ENCODE assay signal across 20 mouse cellular contexts in the genomic region with DNA sequence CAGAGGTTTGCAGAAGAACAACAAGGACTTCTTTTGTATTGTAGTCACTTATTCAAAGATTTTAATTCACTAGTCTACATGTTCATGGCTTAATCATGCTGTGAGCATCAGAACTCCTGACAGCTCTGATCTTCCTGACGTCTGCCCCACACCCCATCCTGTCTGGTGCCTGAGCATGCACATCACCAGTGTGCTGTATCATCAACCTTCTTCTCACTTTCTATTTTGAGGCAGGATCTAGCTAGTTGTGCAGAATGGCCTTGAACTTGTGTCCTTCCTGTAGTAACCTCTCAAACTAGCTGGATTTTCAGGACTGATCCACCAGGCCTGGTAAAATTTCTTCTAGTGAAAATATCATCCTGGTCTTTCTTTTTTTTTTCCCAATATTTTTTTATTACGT.
A peak's percentile ranks its signal among the peaks of the same experiment; 100 is the strongest.
DNase-seq lines count a peak whose midpoint lies in the region; ATAC-seq and TF ChIP-seq lines count a peak whose summit lies in the region.
"Had no signal": no experiment of that assay in that cellular context is flagged by ENCODE, and none has a peak within 500 bp of the region (broad histone marks: within the 10 kb centered on the region; RNA-seq: fewer than 3 reads in every experiment).

No protein-coding gene starts in this region.

- H3K27ac ChIP-seq in kidney, embryonic 16.5 days (ENCODE audit: low read length), result no peak overlapping the region
- H3K27ac ChIP-seq in heart, postnatal 0 days (ENCODE audit: low read depth), result peak overlapping the region; percentile 30; the same call in 1 of the 2 replicates
- H3K27ac ChIP-seq: forebrain, embryonic 10.5 days; heart, embryonic 15.5 days; hindbrain, postnatal 0 days; midbrain, embryonic 12.5 days; stomach, embryonic 15.5 days had no signal

- no peaks in the 10 kb centered on the region for H3K27me3 ChIP-seq in kidney, embryonic 16.5 days (ENCODE audit: insufficient read depth, low read length)
- no peaks in the 10 kb centered on the region for H3K27me3 ChIP-seq in heart, postnatal 0 days (ENCODE audit: control insufficient read depth, insufficient read depth, low read length)
- H3K27me3 ChIP-seq: heart, embryonic 15.5 days; midbrain, embryonic 12.5 days; stomach, embryonic 15.5 days had no signal

- no peak for TF ChIP-seq CTCF in heart, postnatal 0 days (IDR thresholded peaks at IDR 0.05; ENCODE audit: low read depth)

- H3K36me3 ChIP-seq in kidney, embryonic 16.5 days (ENCODE audit: insufficient read depth, low read length), result no peaks in the 10 kb centered on the region
- H3K36me3 ChIP-seq in heart, postnatal 0 days (replicated peaks; ENCODE audit: control insufficient read depth, insufficient read depth, low read length), result no peaks in the 10 kb centered on the region
- H3K36me3 ChIP-seq: forebrain, embryonic 10.5 days; heart, embryonic 15.5 days; midbrain, embryonic 12.5 days; stomach, embryonic 15.5 days had no signal

- ATAC-seq in kidney, embryonic 16.5 days (ENCODE audit: low FRiP score, low TSS enrichment), result no peak
- no peak for ATAC-seq in heart, postnatal 0 days (ENCODE audit: insufficient read depth, low read depth)
- ATAC-seq: forebrain, embryonic 16.5 days; hindbrain, postnatal 0 days; intestine, embryonic 16.5 days had no signal

- DNase-seq in heart, adult 18-20 months, result peak; percentile 38 to 65
- no peak for DNase-seq in heart, postnatal 25 days (ENCODE audit: low spot score)
- DNase-seq in kidney, adult 9 months, result peak; percentile 34
- no peak for DNase-seq in heart, postnatal 0 days (ENCODE audit: low spot score)
- DNase-seq in kidney, postnatal 25 days, result peak; percentile 16 to 55
- DNase-seq in left cerebral cortex, postnatal 36 days (ENCODE audit: low spot score in 2 of 2), result no peak
- DNase-seq: cerebellum, adult 18-20 months; cerebellum, postnatal 14 days; lung, adult 18-20 months; lung, postnatal 10 days; thymus, postnatal 25 days had no signal

- no peaks in the 10 kb centered on the region for H3K4me1 ChIP-seq in kidney, embryonic 16.5 days (ENCODE audit: insufficient read depth, low read length)
- no peaks in the 10 kb centered on the region for H3K4me1 ChIP-seq in heart, postnatal 0 days (ENCODE audit: control insufficient read depth, insufficient read depth)
- H3K4me1 ChIP-seq: forebrain, embryonic 10.5 days; heart, embryonic 15.5 days; midbrain, embryonic 12.5 days; stomach, embryonic 15.5 days had no signal

- H3K9ac ChIP-seq in kidney, embryonic 16.5 days (replicated peaks; ENCODE audit: low read length), result no peak overlapping the region
- no peak overlapping the region for H3K9ac ChIP-seq in heart, postnatal 0 days (replicated peaks; ENCODE audit: low read depth, low read length)
- H3K9ac ChIP-seq: heart, embryonic 15.5 days; midbrain, embryonic 12.5 days; stomach, embryonic 15.5 days had no signal

- WGBS in kidney, embryonic 16.5 days, result 75% methylated on average over 2 of the region's 2 CpGs
- 56% methylated on average over 2 of the region's 2 CpGs for WGBS in heart, postnatal 0 days

- no peak for TF ChIP-seq EP300 in heart, postnatal 0 days (IDR thresholded peaks at IDR 0.05; ENCODE audit: low read depth)

- no peak overlapping the region for H3K4me2 ChIP-seq in kidney, embryonic 16.5 days (replicated peaks; ENCODE audit: low read depth, low read length)
- H3K4me2 ChIP-seq in heart, postnatal 0 days (ENCODE audit: low read depth, low read length), result no peak overlapping the region
- H3K4me2 ChIP-seq: heart, embryonic 15.5 days; liver, embryonic 11.5 days; midbrain, embryonic 12.5 days; stomach, embryonic 15.5 days had no signal

- no peak overlapping the region for H3K4me3 ChIP-seq in kidney, embryonic 16.5 days (ENCODE audit: low read length)
- H3K4me3 ChIP-seq in heart, postnatal 0 days (ENCODE audit: low read depth, low read length), result no peak overlapping the region
- H3K4me3 ChIP-seq: forebrain, embryonic 10.5 days; heart, embryonic 15.5 days; midbrain, embryonic 12.5 days; stomach, embryonic 15.5 days had no signal

- no peaks in the 10 kb centered on the region for H3K9me3 ChIP-seq in kidney, embryonic 16.5 days (ENCODE audit: low read length)
- no peaks in the 10 kb centered on the region for H3K9me3 ChIP-seq in heart, postnatal 0 days (replicated peaks; ENCODE audit: control insufficient read depth, low read length)
- H3K9me3 ChIP-seq: forebrain, embryonic 10.5 days; heart, embryonic 15.5 days; midbrain, embryonic 12.5 days; stomach, embryonic 15.5 days had no signal

- intact Hi-C loops in heart, postnatal 25 days (cut with DNase I), result loop anchor here (5.0 kb wide), 1 partner anchor 37 kb away; no protein-coding TSS in a partner anchor
- intact Hi-C loops in left cerebral cortex, postnatal 36 days (cut with DNase I), result no loop called here

Comparison
In these comparisons a context has a peak if more than half of its experiments do, and no peak if none do; other contexts are left out.
1. DNase-seq: peak in heart, adult 18-20 months (2 of 2), kidney, adult 9 months (single experiment) and kidney, postnatal 25 days (2 of 2); none in heart, postnatal 25 days (single experiment), heart, postnatal 0 days (single experiment) and left cerebral cortex, postnatal 36 days (0 of 2).